Mouse (Mus musculus) neural tube, embryonic 11.5 days (tissue): Measurements from ENCODE around the gene 1700123O20Rik. TPM values are rescaled to one million over a fixed set of nuclear protein-coding genes. Genes with fewer than 3 reads are reported as not detected.

Experiments
- ATAC-seq: fragments of 200-750 bp; cut with Nextera tagmentation; 2 replicates; pipeline ENCODE4 v1.8.0; 2017; ENCODE audit warnings: moderate number of reproducible peaks, mild to moderate bottlenecking, moderate TSS enrichment, moderate library complexity; ENCODE audit not compliant: insufficient read depth, low FRiP score, low TSS enrichment
- DNase-seq: peaks from one replicate; pipeline ENCODE4 v3.0.0-alpha.2; 2015; ENCODE audit warnings: low spot score
- H3K27ac ChIP-seq: fragments of 300-500 bp; sonication (generic); 2 replicates; pipeline ENCODE4 v1.5.1; 2014; ENCODE audit warnings: low read depth, mild to moderate bottlenecking, low read length
- H3K27me3 ChIP-seq: fragments of 300-500 bp; sonication (generic); 2 replicates; pipeline ENCODE4 v1.6.1; 2014; ENCODE audit warnings: mild to moderate bottlenecking, low read length, mixed read lengths; ENCODE audit not compliant: control insufficient read depth, insufficient read depth
- H3K36me3 ChIP-seq: fragments of 300-500 bp; sonication (generic); 2 replicates; pipeline ENCODE4 v1.6.1; 2014; ENCODE audit warnings: mild to moderate bottlenecking, low read length, moderate library complexity, mixed read lengths; ENCODE audit not compliant: control insufficient read depth, insufficient read depth
- H3K4me1 ChIP-seq: fragments of 300-500 bp; sonication (generic); 2 replicates; pipeline ENCODE4 v1.6.1; 2014; ENCODE audit warnings: low read length, mixed read lengths; ENCODE audit not compliant: control insufficient read depth, insufficient read depth
- H3K4me2 ChIP-seq: fragments of 300-500 bp; sonication (generic); 2 replicates; pipeline ENCODE4 v1.6.1; 2014; ENCODE audit warnings: low read depth, mild to moderate bottlenecking, moderate library complexity
- H3K4me3 ChIP-seq: fragments of 300-500 bp; sonication (generic); 2 replicates; pipeline ENCODE4 v1.5.1; 2014; ENCODE audit warnings: low read depth, low read length
- H3K9ac ChIP-seq: fragments of 300-500 bp; sonication (generic); 2 replicates; pipeline ENCODE4 v1.6.1; 2014; ENCODE audit warnings: mild to moderate bottlenecking, low read length
- H3K9me3 ChIP-seq: fragments of 300-500 bp; sonication (generic); 2 replicates; pipeline ENCODE4 v1.6.1; 2016; ENCODE audit warnings: low read length; ENCODE audit not compliant: control insufficient read depth
- WGBS: fragments of 180-500 bp; shearing (Covaris S2); extraction: QIAGEN DNeasy Blood & Tissue Kit; methylation state at CpG from one replicate; pipeline ENCODE4 v1.1.7; 2014; 5-methylcytosine and 5-hydroxymethylcytosine counted together
- polyA plus RNA-seq: library from polyadenylated mRNA; unstranded; fragments of >200 nt; fragmentation: Nextera tagmentation; extraction: Ambion mirVana; gene quantifications from 2 replicates; pipeline ENCODE4 v1.2.1, GENCODE M21; 2014

The 1700123O20Rik gene
- polyA plus RNA-seq, 1 experiment from 2014 or later, result 103 TPM

- H3K36me3 ChIP-seq, result no peaks in the 10 kb centered on the region
- H3K9ac ChIP-seq, result no peak overlapping the region
- no peak overlapping the region for H3K4me3 ChIP-seq
- no peak overlapping the region for H3K27ac ChIP-seq
- H3K27me3 ChIP-seq, result no peaks in the 10 kb centered on the region
- WGBS, result 65% methylated on average over 17 of the region's 17 CpGs
- no peak for DNase-seq
- no peaks in the 10 kb centered on the region for H3K4me1 ChIP-seq
- H3K9me3 ChIP-seq, result no peaks in the 10 kb centered on the region
- no peak for ATAC-seq
- no peak overlapping the region for H3K4me2 ChIP-seq
These were observed 20.7 kb downstream of the 1700123O20Rik start for GRCm38 (mm10) chr14:54706589-54707320.

GRCm38 (mm10) chr14:54709054-54709453 is 23.0 kb downstream of the 1700123O20Rik start:
- 86% methylated on average over 9 of the region's 9 CpGs for WGBS
- ATAC-seq (no peak), DNase-seq (no peak)
- Histone ChIP-seq H3K27ac (no peak overlapping the region), H3K36me3 (no peaks in the 10 kb centered on the region), H3K9me3 (no peaks in the 10 kb centered on the region), H3K4me1 (no peaks in the 10 kb centered on the region), H3K9ac (no peak overlapping the region), H3K4me3 (no peak overlapping the region), H3K27me3 (no peaks in the 10 kb centered on the region), H3K4me2 (no peak overlapping the region)

GRCm38 (mm10) chr14:54712074-54712473 is 26.1 kb downstream of the 1700123O20Rik start, which contains the start of gene Cebpe:
TSS of gene Cebpe (minus strand) at chr14:54712174.
- 85% methylated on average over 7 of the region's 7 CpGs for WGBS
- no peak for DNase-seq
- Histone ChIP-seq H3K27me3 (no peaks in the 10 kb centered on the region), H3K9ac (no peak within 1 kb of the TSS), H3K9me3 (no peaks in the 10 kb centered on the region), H3K4me2 (no peak within 1 kb of the TSS), H3K27ac (no peak within 1 kb of the TSS), H3K4me1 (no peaks in the 10 kb centered on the region), H3K36me3 (no peaks in the 10 kb centered on the region), H3K4me3 (no peak within 1 kb of the TSS)
- ATAC-seq, result no peak

- Histone ChIP-seq H3K36me3 (no peaks in the 10 kb centered on the region), H3K9me3 (no peaks in the 10 kb centered on the region), H3K4me1 (no peaks in the 10 kb centered on the region), H3K27ac (no peak overlapping the region), H3K9ac (no peak overlapping the region), H3K4me3 (no peak overlapping the region), H3K27me3 (no peaks in the 10 kb centered on the region), H3K4me2 (no peak overlapping the region)
- WGBS, result 77% methylated on average over 8 of the region's 8 CpGs
- ATAC-seq (no peak), DNase-seq (no peak)
These were observed 26.8 kb downstream of the 1700123O20Rik start for GRCm38 (mm10) chr14:54712861-54713260.

- WGBS, result 2% methylated on average over 13 of the region's 13 CpGs
- H3K9ac ChIP-seq, result no peak overlapping the region
- H3K27me3 ChIP-seq, result no peaks in the 10 kb centered on the region
- H3K36me3 ChIP-seq, result no peaks in the 10 kb centered on the region
- no peak overlapping the region for H3K27ac ChIP-seq
- DNase-seq (peak; percentile 80), ATAC-seq (peak; percentile 13; the same call in 1 of the 2 replicates)
- H3K4me1 ChIP-seq, result no peaks in the 10 kb centered on the region
- peak overlapping the region; percentile 46 for H3K4me2 ChIP-seq
- H3K4me3 ChIP-seq, result peak overlapping the region; percentile 24
- H3K9me3 ChIP-seq, result no peaks in the 10 kb centered on the region
These were observed 28.1 kb downstream of the 1700123O20Rik start for GRCm38 (mm10) chr14:54714121-54714520.

- Histone ChIP-seq H3K9ac (no peak overlapping the region), H3K9me3 (no peaks in the 10 kb centered on the region), H3K4me1 (no peaks in the 10 kb centered on the region), H3K4me2 (peak overlapping the region; percentile 46), H3K27ac (no peak overlapping the region), H3K4me3 (peak overlapping the region; percentile 24), H3K36me3 (no peaks in the 10 kb centered on the region), H3K27me3 (no peaks in the 10 kb centered on the region)
- DNase-seq (peak; percentile 44), ATAC-seq (peak; percentile 41; the same call in 1 of the 2 replicates)
- WGBS, result 1% methylated on average over 15 of the region's 15 CpGs
These were observed 28.6 kb downstream of the 1700123O20Rik start for GRCm38 (mm10) chr14:54714617-54715081.

GRCm38 (mm10) chr14:54715402-54715801 is 29.4 kb downstream of the 1700123O20Rik start:
- no peak for ATAC-seq
- Histone ChIP-seq H3K9ac (no peak overlapping the region), H3K4me3 (no peak overlapping the region), H3K27me3 (no peaks in the 10 kb centered on the region), H3K4me1 (no peaks in the 10 kb centered on the region), H3K27ac (no peak overlapping the region), H3K4me2 (no peak overlapping the region), H3K9me3 (no peaks in the 10 kb centered on the region), H3K36me3 (no peaks in the 10 kb centered on the region)
- 77% methylated on average over 1 of the region's 1 CpGs for WGBS
- no peak for DNase-seq

GRCm38 (mm10) chr14:54720041-54720440 is 34.0 kb downstream of the 1700123O20Rik start:
- no peaks in the 10 kb centered on the region for H3K36me3 ChIP-seq
- DNase-seq, result no peak
- no peak for ATAC-seq
- H3K4me2 ChIP-seq, result no peak overlapping the region
- no peak overlapping the region for H3K27ac ChIP-seq
- H3K9me3 ChIP-seq, result no peaks in the 10 kb centered on the region
- 92% methylated on average over 11 of the region's 11 CpGs for WGBS
- no peak overlapping the region for H3K9ac ChIP-seq
- no peak overlapping the region for H3K4me3 ChIP-seq
- no peaks in the 10 kb centered on the region for H3K4me1 ChIP-seq
- H3K27me3 ChIP-seq, result no peaks in the 10 kb centered on the region
